Mouse (Mus musculus): ENCODE data around the gene Nid2. TPM values are rescaled to one million over a fixed set of nuclear protein-coding genes. Genes with fewer than 3 reads are reported as not detected.
A peak's percentile ranks its signal among the peaks of the same experiment; 100 is the strongest.

The Nid2 gene
- polyA plus RNA-seq, 1 experiment from 2014 or later = 50.2 TPM

DNA sequence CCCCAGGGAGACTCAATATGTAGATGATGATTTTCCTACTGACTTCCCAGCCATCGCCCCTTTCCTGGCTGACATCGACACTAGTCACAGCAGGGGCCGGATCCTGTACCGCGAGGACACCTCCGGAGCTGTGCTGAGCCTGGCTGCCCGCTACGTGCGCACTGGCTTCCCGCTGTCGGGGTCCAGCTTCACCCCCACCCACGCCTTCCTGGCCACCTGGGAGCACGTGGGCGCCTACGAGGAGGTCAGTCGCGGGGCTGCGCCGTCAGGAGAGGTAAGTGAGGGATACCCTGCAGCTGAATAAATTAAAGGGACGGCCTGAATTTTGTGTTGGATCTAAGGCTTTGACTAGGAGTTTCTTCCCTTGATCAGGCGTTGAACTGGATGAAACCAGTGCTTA lies 1.2 kb downstream of the Nid2 start:
- peaks cover 25% of the 10 kb centered on the region for H3K36me3 ChIP-seq (replicated peaks)
- H3K27ac ChIP-seq = peak overlapping the region; percentile 36; the same call in 1 of the 2 replicates
- no peak for DNase-seq (ENCODE audit: extremely low spot score, low spot score)
- no peaks in the 10 kb centered on the region for H3K9me3 ChIP-seq
- WGBS = 2% methylated on average over 21 of the region's 21 CpGs
- H3K4me3 ChIP-seq = peak overlapping the region; percentile 66
- peaks cover 45% of the 10 kb centered on the region for H3K4me1 ChIP-seq
- H3K27me3 ChIP-seq (ENCODE audit: poor library complexity, severe bottlenecking) = peaks cover 32% of the 10 kb centered on the region

DNA sequence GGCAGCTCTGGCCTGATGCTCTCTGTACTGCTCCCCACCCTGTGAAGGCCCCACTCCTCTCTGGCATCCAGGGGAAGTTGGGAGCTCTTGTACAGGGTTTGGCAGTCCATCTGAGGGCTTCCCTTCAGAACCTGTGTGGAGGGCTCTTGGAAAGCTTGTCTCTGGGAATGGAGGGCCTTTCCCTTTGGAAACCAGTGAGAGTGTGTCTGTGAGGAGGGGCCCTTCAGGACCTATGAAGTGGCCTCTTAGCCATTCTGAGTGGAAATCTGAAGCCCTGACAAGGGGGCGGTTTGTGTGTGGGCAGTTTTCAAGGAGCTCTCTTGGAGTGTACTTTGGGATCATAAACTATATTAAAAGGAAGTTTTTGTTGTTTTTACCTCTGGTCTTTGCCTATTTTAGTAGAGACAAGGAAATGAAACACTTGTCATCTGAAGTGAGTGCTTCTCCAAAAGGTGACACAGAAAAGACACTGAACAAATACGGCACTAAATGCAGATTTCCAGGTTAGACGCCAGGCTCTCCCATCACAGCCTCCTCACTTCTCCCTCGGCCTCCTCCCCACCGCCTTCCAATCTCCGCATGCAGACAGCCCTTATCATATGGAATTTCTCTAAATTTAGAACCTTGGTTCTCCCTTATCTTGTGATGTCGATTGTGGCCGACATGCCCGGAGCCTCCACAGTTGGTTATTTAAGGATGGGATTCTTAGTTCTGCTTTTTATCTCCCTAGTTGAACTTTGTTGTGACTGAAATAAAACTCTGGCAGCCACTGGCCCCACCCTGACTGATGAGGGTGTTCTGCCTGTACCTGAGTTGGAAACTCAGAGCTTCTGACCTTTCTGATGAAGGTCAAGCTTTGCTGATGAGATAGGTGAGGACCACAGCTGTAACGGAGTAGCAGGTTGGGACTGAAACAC lies 8.5 kb downstream of the Nid2 start:
- no peaks in the 10 kb centered on the region for H3K9me3 ChIP-seq
- H3K27me3 ChIP-seq (ENCODE audit: poor library complexity, severe bottlenecking) = no peaks in the 10 kb centered on the region
- no peak for DNase-seq (ENCODE audit: extremely low spot score, low spot score)
- H3K27ac ChIP-seq = no peak overlapping the region
- no peak overlapping the region for H3K4me3 ChIP-seq
- WGBS = 90% methylated on average over 10 of the region's 10 CpGs
- peaks cover 54% of the 10 kb centered on the region for H3K4me1 ChIP-seq
- peaks cover 29% of the 10 kb centered on the region for H3K36me3 ChIP-seq (replicated peaks)

DNA sequence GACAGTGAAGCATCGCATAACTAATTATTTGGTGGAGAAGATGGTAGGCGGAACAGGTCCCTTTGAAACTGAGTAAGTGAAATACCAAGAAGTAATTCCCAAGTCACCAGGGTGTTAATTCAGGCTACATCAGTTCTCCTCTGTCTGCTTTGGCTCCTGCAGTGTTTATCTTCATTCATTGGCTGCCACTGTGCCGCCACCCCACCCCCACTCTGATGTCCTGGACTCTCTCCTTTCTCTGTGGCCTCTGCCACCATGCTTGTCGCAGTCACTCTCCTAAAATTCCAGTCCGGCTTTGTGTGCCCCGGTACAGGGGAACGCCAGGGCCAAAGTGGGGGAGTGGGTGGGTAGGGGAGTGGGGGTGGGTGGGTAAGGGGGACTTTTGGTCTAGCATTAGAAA lies 9.7 kb downstream of the Nid2 start:
- Histone ChIP-seq H3K27ac (peak overlapping the region; percentile 48), H3K4me3 (no peak overlapping the region), H3K4me1 (peaks cover 55% of the 10 kb centered on the region), H3K36me3 (replicated peaks) (peaks cover 31% of the 10 kb centered on the region), H3K27me3 (ENCODE audit: poor library complexity, severe bottlenecking) (no peaks in the 10 kb centered on the region), H3K9me3 (no peaks in the 10 kb centered on the region)
- DNase-seq (ENCODE audit: extremely low spot score, low spot score) = peak; percentile 41
- 19% methylated on average over 7 of the region's 7 CpGs for WGBS

DNA sequence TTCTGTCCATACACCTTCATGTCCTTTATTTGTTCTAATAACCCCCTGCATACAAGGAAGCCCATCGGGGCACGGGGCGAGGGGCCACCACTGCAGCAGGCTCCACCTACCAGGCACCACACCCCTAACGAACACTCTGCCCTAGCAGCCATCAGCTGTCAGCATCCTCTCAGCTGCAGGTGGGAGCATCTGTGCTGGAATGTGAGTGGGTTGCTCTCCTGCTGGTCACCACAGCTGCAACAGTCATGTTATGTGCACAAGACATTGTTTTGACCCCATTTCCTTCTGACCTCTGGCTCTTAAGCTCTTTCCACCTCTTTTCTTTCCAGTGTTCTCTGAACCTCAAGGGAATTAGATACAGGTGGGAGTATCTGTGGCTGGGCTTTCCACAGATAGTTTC lies 10.9 kb downstream of the Nid2 start:
- Histone ChIP-seq H3K36me3 (replicated peaks) (peaks cover 22% of the 10 kb centered on the region), H3K27me3 (ENCODE audit: poor library complexity, severe bottlenecking) (no peaks in the 10 kb centered on the region), H3K27ac (no peak overlapping the region), H3K4me1 (peaks cover 68% of the 10 kb centered on the region), H3K9me3 (no peaks in the 10 kb centered on the region), H3K4me3 (no peak overlapping the region)
- DNase-seq (ENCODE audit: extremely low spot score, low spot score) = no peak
- WGBS = 50% methylated on average over 4 of the region's 4 CpGs

DNA sequence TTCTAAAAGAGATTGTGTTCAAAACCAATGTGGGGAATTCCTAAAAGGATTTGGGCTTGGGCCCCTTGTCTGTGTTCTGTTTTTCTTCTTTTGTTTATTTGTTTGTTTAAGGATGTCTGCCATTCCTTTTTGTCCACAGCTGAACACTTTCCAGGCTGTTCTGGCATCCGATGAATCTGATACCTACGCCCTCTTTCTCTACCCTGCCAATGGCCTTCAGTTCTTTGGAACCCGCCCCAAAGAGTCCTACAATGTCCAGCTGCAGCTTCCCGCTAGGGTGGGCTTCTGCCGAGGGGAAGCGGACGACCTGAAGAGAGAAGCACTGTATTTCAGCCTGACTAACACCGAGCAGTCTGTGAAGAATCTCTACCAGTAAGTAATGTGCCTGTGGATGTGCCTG lies 12.5 kb downstream of the Nid2 start:
- WGBS = 55% methylated on average over 8 of the region's 8 CpGs
- Histone ChIP-seq H3K27ac (peak overlapping the region; percentile 45; the same call in 1 of the 2 replicates), H3K4me1 (peaks cover 83% of the 10 kb centered on the region), H3K4me3 (no peak overlapping the region), H3K36me3 (replicated peaks) (peaks cover 18% of the 10 kb centered on the region), H3K27me3 (ENCODE audit: poor library complexity, severe bottlenecking) (no peaks in the 10 kb centered on the region), H3K9me3 (no peaks in the 10 kb centered on the region)
- DNase-seq (ENCODE audit: extremely low spot score, low spot score) = no peak

DNA sequence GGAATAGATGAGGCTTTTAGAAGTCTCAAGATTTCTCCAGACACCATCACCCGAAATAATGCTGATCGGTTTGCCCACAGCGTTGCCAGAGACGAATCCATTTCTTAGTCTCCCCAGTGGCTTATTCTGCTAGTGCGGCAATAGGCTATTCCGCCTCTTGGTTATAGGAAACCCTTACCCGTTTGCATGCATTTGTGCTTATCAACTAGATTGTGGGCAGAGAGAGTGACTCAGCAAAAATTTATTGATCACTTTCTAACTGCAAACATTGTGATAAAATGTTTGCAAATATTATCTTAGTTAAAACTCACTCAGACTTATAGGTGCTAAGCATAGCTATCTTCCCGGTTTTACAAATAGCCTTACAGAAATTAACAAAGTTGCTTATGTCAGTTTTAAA lies 13.3 kb downstream of the Nid2 start:
- Histone ChIP-seq H3K27me3 (ENCODE audit: poor library complexity, severe bottlenecking) (no peaks in the 10 kb centered on the region), H3K36me3 (replicated peaks) (peaks cover 26% of the 10 kb centered on the region), H3K4me1 (peaks cover 87% of the 10 kb centered on the region), H3K9me3 (0 out of 2 replicates have a peak, but pooled peaks cover 3% of the 10 kb centered on the region), H3K4me3 (no peak overlapping the region), H3K27ac (no peak overlapping the region)
- no peak for DNase-seq (ENCODE audit: extremely low spot score, low spot score)
- WGBS = 87% methylated on average over 8 of the region's 8 CpGs

DNA sequence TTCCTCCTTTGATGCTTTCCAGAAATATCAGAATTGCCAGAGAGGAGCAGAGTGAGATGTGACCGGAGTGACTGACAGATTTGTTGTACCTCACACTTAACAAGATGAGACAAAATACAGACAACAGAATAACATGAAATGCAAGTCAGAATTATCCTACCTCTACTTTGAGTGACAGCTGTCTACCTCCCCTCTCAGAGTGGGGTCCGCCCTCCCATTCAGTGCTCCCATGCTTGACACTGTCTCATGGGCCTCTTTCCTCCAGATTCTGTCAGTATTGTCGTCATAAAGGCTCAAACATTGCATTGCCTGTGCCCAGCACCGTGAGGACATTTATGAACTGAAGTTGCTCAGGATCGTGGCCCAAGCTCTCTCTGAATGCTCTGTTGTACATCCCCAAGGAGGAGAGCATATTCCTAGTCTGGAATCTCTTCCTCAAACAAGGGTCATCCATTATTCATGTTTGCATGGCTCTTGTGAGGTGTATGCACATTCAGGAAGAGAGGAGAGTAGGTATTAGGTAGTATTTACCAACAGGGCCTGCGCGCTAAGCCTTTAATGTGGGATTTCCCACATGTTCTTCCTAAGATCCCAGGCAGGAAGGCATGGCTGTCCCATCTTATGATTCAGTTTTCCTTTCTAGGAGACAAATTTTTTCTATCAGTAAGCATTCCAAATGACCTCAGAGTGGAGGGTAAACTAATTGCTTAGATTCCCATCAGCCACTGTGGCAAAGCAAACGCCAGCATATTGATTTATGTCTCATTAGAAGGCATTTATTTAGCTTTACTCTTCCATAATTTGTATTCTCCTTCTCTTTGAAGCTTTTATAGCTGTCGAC lies 14.7 kb downstream of the Nid2 start:
- H3K36me3 ChIP-seq (replicated peaks) = peaks cover 32% of the 10 kb centered on the region
- 71% methylated on average over 9 of the region's 9 CpGs for WGBS
- no peak overlapping the region for H3K4me3 ChIP-seq
- peaks cover 92% of the 10 kb centered on the region for H3K4me1 ChIP-seq
- H3K27me3 ChIP-seq (ENCODE audit: poor library complexity, severe bottlenecking) = no peaks in the 10 kb centered on the region
- H3K9me3 ChIP-seq = 0 out of 2 replicates have a peak, but pooled peaks cover 3% of the 10 kb centered on the region
- DNase-seq (ENCODE audit: extremely low spot score, low spot score) = no peak
- H3K27ac ChIP-seq = peak overlapping the region; percentile 67

DNA sequence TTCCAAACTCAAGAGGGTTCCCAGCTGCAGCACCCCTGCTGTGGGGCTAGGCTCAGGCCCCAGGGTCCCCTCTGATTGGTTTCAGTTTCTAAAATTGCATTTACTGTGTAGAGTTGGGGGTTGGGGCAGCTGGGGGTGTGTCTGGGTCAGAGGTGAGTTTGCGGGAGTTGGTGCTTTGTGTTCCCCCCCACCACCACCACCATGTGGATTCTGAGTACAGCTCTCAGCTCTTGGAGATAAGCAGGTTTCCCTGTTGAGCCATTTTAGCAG lies 15.2 kb downstream of the Nid2 start:
- 0 out of 2 replicates have a peak, but pooled peaks cover 3% of the 10 kb centered on the region for H3K9me3 ChIP-seq
- H3K27me3 ChIP-seq (ENCODE audit: poor library complexity, severe bottlenecking) = no peaks in the 10 kb centered on the region
- H3K4me3 ChIP-seq = no peak overlapping the region
- 20% methylated on average over 1 of the region's 1 CpGs for WGBS
- H3K4me1 ChIP-seq = peaks cover 92% of the 10 kb centered on the region
- DNase-seq (ENCODE audit: extremely low spot score, low spot score) = no peak
- H3K36me3 ChIP-seq (replicated peaks) = peaks cover 32% of the 10 kb centered on the region
- peak overlapping the region; percentile 67 for H3K27ac ChIP-seq

DNA sequence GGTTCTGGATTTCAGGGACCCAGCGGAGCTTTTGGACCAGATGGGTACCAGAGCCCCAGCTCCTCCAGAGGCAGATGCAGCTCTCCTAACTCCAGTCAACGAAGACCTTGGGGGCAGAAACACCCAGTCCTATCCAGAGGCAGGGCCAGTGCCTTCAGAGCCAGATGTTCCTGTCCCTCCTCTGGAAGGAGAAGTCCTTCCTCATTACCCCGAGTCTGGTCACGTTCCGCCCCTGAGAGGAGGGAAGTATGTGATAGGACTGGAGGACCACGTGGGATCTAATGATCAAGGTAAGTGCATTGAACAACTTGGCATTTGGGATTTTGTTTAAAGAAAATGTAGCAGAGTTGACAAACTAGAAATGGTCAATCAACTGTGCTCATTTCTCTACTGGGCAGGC lies 17.6 kb downstream of the Nid2 start:
- WGBS = 91% methylated on average over 6 of the region's 6 CpGs
- H3K4me3 ChIP-seq = no peak overlapping the region
- 0 out of 2 replicates have a peak, but pooled peaks cover 3% of the 10 kb centered on the region for H3K9me3 ChIP-seq
- H3K36me3 ChIP-seq (replicated peaks) = peaks cover 32% of the 10 kb centered on the region
- DNase-seq (ENCODE audit: extremely low spot score, low spot score) = no peak
- H3K27ac ChIP-seq = peak overlapping the region; percentile 69; the same call in 1 of the 2 replicates
- H3K4me1 ChIP-seq = peaks cover 78% of the 10 kb centered on the region
- no peaks in the 10 kb centered on the region for H3K27me3 ChIP-seq (ENCODE audit: poor library complexity, severe bottlenecking)

DNA sequence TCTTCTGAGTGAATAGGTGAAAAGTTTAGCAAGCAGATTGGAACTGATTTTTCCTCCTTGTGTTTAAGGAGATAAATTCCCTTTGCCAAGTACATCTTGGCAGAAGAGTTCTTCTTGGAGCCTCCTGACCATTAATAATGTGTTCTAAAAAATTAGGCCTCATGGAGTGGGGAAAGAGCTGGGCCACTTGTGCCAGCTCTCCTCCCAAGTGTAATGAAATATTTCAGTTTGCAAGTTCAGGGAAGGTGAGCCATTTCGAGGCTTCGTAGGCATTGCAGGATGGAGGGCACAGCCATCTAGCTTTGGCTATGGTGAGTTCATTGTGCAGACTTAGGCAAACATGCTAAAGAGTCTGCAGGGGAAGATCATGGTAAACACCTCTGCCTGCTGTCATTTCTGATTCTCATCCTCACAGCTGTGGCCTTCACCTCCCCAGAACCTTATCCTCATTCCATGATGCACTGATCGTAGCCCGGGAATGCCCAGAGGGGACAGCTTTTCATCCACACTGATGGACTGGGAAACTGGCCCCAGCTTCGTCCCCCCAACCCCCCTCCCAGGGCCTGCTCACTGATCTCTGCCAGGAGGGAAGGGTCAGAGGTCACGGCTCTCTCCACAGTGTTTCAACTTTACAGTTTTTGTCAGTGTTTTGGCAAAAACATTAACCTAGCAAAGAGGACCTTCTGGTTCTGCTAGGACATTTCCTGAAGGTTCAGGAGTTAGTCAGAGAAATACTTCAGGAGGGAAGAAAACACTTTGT lies 18.6 kb downstream of the Nid2 start:
- peak; percentile 40 for DNase-seq (ENCODE audit: extremely low spot score, low spot score)
- peak overlapping the region; percentile 62 for H3K27ac ChIP-seq
- H3K9me3 ChIP-seq = 0 out of 2 replicates have a peak, but pooled peaks cover 3% of the 10 kb centered on the region
- no peaks in the 10 kb centered on the region for H3K27me3 ChIP-seq (ENCODE audit: poor library complexity, severe bottlenecking)
- peaks cover 78% of the 10 kb centered on the region for H3K4me1 ChIP-seq
- no peak overlapping the region for H3K4me3 ChIP-seq
- H3K36me3 ChIP-seq (replicated peaks) = peaks cover 32% of the 10 kb centered on the region
- 35% methylated on average over 6 of the region's 6 CpGs for WGBS

DNA sequence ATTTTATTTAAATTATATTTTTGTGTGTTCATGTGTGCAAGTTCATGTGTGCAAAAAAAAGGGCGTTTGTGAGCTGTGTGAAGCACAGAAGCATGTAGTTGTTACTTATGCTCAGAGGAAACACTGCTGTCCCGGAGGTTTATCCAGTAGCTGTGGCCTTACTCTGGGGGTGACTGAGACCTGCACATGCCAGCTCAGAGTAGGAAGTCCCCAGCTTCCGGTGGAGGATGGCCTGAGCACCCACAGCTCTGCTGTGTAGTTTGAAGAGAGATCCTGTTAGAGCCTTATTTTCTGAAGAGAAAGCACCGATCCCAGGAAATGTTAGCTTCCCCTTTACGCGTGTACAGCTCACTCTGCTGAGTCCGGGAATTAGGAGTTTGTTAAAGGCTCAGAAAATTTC lies 20.1 kb downstream of the Nid2 start:
- WGBS = 86% methylated on average over 7 of the region's 7 CpGs
- Histone ChIP-seq H3K4me1 (peaks cover 66% of the 10 kb centered on the region), H3K36me3 (replicated peaks) (peaks cover 26% of the 10 kb centered on the region), H3K27me3 (ENCODE audit: poor library complexity, severe bottlenecking) (no peaks in the 10 kb centered on the region), H3K9me3 (0 out of 2 replicates have a peak, but pooled peaks cover 3% of the 10 kb centered on the region), H3K27ac (peak overlapping the region; percentile 40; the same call in 1 of the 2 replicates), H3K4me3 (no peak overlapping the region)
- no peak for DNase-seq (ENCODE audit: extremely low spot score, low spot score)

DNA sequence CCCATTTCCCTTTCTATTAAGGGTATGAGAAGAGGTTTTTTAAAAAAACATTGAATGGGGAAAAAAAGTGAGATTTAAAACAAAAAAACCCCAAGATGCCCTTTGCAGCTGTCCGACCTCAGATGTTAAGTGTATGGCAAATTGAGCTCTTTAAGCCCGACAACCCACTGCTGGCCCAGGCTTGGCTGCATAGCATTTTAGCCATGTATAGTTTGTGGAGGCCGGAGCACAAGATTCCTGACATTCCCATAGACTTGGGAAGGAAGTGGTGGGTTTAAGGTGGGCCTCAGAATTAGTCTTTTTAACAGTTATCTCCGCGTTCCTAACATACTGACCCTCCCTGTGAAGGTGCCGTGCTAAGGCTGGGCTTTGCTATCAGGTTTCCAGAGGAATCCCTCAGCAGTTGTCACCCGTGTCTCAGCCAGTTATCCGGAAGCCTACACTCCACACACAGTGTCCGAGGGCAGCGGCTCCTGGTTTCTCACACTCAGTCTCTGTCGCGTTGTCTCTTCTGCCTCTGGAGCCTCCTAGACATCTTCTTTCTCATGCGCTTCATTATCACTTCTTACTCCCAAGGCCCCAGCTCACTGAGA lies 23.1 kb downstream of the Nid2 start:
- Histone ChIP-seq H3K4me3 (no peak overlapping the region), H3K27me3 (ENCODE audit: poor library complexity, severe bottlenecking) (no peaks in the 10 kb centered on the region), H3K4me1 (peaks cover 36% of the 10 kb centered on the region), H3K9me3 (no peaks in the 10 kb centered on the region), H3K27ac (no peak overlapping the region), H3K36me3 (replicated peaks) (peaks cover 39% of the 10 kb centered on the region)
- no peak for DNase-seq (ENCODE audit: extremely low spot score, low spot score)
- 88% methylated on average over 13 of the region's 13 CpGs for WGBS

Data from forebrain, embryonic 10.5 days (tissue).